Mouse (Mus musculus) layer of hippocampus, adult 2 months (tissue): ENCODE measurements around the gene Xpo1. TPM values are rescaled to one million over a fixed set of nuclear protein-coding genes. Genes with fewer than 3 reads are reported as not detected.
"Not testable (repeated sequence)": the region's sequence is repeated elsewhere in the genome, so short reads cannot be mapped to it uniquely, and the experiment has no call there.

ENCODE experiments used
- DNase-seq, 2 experiments: peaks; one replicate each; pipeline ENCODE4 v3.0.0; 2022; ENCODE audit warnings: low spot score in 2 of 2
- H3K27ac ChIP-seq: fragments of 200-600 bp; 2 replicates; pipeline ENCODE4 v1.8.1; 2022
- H3K4me3 ChIP-seq: fragments of 200-600 bp; 2 replicates; pipeline ENCODE4 v1.8.1; 2022; ENCODE audit warnings: mild to moderate bottlenecking
- CTCF ChIP-seq: fragments of 200-600 bp; conservative IDR thresholded peaks from 2 replicates; pipeline ENCODE4 v1.8.1; 2022; ENCODE audit warnings: antibody characterized with exemption, mild to moderate bottlenecking, moderate library complexity
- total RNA-seq, 2 experiments: library from RNA; stranded (reverse); gene quantifications; 2 replicates each; pipeline ENCODE4 v1.2.3; 2021

Xpo1 gene
- total RNA-seq, 2 experiments from 2014 or later = 65.8 to 66.9 TPM

DNA sequence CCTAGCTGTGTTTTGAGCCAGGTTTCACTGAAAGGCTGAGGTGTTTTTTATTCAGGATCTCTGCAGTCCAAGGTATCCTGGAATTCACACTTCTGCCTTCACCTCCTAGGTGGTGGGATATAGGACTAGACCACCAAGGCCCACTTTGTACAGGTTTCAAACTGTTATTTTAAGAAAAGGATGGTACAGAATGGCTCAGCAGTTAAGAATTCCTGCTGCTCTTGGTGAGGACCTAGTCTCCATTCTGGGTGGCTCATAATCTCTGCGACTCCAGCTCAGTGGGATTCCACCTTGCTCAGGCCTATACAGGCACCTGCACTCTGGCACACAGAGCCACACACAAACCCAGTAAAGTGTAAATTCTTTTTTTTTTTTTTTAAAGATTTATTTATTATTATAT lies 3.6 kb downstream of the Xpo1 start:
- H3K27ac ChIP-seq = no peak overlapping the region
- no peak overlapping the region for H3K4me3 ChIP-seq
- DNase-seq = no peak
- no peak for TF ChIP-seq CTCF

DNA sequence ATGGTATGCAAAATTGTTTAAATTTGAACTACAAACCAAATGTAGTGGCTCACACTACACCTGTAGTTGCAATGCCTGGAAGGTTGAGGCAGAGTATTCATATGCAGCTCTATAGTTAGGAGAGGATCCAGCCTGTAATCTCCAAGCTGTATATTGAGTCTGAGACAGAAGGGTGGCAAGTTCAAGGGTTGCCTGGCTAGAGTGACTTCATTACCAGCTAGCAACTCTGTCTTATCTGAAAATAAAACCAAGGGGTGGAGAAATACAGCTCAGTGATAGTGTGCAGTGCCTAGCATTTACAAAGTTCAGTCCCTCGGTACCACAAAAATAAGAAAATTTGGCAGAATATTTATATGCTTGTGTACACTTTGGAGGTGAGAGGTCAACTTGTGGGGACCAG lies 4.3 kb downstream of the Xpo1 start:
- no peak overlapping the region for H3K27ac ChIP-seq
- no peak for TF ChIP-seq CTCF
- H3K4me3 ChIP-seq = no peak overlapping the region
- no peak for DNase-seq

DNA sequence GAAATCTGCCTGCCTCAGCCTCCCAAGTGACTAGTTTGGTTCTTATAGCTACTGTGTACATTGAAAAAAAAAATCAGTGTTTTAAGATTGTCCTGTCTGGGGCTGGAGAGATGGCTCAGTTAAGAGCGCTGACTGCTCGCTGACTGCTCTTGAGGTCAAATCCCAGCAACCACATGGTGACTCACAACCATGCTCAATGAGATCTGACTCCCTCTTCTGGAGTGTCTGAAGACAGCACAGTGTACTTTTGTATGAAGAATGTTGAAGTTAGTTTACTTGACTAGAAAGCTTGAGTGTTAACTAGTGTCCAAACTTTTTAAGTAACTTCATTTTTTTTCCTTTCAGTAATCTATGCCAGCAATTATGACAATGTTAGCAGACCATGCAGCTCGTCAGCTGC lies 5.6 kb downstream of the Xpo1 start:
- TF ChIP-seq CTCF = peak; percentile 57
- DNase-seq = no peak

DNA sequence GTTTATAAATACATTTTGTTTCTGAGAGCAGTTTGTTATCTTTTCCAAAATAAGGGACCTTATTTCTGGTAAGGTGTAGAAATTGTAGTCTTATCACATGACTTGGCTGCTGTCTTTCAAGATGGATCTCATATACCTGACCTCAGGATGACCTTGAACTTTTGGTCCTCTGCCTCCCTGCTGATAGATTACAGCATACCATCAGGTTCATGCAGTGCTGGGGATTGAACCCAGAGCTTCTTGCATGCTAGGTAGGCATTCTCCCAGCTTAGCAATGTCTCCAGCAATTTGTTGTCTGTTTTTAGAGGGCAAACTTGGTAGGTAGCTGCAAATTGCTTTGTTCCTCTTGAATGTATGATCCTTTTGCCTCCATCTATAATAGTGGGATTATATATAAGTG lies 9.1 kb downstream of the Xpo1 start:
- DNase-seq = no peak
- no peak for TF ChIP-seq CTCF
- H3K27ac ChIP-seq = no peak overlapping the region
- H3K4me3 ChIP-seq = no peak overlapping the region

More for the DNA sequence above, 5.6 kb downstream of the Xpo1 start:
- H3K4me3 ChIP-seq = no peak overlapping the region
- H3K27ac ChIP-seq = no peak overlapping the region

DNA sequence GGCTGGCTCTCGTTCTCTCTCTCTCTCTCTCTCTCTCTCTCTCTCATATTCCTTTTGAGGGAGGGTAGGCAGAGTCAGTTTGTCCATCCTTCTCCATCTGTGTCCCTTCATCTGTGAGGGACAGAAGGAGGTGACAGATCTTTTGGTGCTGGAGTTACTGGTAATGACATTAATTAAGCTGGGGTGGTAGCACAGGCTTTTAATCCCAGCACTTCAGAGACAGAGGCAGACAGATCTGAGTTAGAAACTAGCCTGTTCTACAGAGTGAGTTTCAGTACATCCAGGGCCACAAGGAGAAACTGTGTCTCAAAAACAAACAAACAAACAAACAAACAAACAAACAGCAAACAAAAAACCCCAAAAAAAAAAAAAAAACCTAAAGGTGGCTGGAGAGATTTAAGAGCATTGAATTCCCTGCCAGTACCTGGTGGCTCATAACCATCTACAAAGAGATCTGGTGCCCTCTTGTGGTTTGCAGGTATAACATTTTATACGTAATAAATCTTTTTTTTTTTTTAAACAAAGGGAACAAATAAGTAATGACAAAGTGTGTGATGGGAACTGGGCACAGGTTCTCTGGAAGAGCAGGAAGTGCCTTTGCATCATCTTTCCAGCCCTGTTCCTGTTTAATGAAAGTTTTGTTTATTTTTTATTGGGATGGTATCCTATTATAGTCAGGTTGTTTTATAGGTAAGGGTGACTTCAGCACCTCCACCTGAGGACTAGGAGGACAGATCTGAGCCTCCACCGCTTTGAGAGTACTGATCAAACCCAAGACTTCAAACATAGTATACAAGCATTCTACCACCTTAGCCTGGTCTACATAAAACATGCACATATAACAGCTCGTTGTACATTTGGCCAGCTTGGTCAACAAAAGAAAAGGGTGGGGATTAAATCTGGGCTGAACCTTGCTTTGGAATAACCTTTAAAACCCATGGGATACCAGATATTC lies 16.2 kb downstream of the Xpo1 start:
- DNase-seq = peak; percentile 46 to 61
- TF ChIP-seq CTCF = peak; percentile 81
- Histone ChIP-seq H3K4me3 (no peak overlapping the region), H3K27ac (no peak overlapping the region)

DNA sequence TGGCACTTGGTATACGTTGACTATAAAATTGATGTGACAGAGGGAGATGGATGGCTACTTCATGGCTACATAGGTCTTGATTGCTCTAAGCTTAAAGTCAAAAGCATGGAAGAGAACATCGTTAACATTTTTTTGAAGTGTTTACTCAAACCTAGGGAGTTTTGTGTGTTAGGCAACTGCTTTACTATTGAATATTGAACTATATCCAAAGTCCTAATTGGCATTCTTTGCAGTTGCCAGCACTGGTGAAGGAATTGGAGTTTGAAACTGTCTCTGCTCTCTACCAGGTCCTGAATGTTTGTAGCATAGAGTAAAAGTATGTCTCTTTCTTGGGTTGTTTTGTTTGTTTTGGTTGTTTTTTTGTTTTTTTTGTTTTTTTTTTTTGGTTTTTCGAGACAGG lies 19.9 kb downstream of the Xpo1 start:
- Histone ChIP-seq H3K4me3 (no peak overlapping the region), H3K27ac (0 out of 2 replicates have a peak overlapping the region, but pooled peaks have one; percentile 7)
- DNase-seq = no peak
- TF ChIP-seq CTCF = no peak

DNA sequence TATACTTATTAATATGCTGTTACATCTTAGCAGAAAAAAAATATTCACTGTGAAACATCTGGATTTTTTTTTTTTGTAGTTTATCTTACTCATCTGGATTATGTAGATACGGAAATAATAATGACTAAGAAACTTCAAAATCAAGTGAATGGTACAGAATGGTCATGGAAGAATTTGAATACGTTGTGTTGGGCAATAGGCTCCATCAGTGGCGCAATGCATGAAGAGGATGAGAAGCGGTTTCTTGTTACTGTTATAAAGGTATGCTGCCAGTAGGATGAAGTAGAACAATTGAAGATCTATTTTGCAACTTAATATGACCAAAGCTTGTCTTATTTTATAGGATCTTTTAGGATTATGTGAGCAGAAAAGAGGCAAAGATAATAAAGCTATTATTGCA lies 28.6 kb downstream of the Xpo1 start:
- no peak overlapping the region for H3K4me3 ChIP-seq
- DNase-seq = no peak
- no peak overlapping the region for H3K27ac ChIP-seq
- TF ChIP-seq CTCF = no peak

DNA sequence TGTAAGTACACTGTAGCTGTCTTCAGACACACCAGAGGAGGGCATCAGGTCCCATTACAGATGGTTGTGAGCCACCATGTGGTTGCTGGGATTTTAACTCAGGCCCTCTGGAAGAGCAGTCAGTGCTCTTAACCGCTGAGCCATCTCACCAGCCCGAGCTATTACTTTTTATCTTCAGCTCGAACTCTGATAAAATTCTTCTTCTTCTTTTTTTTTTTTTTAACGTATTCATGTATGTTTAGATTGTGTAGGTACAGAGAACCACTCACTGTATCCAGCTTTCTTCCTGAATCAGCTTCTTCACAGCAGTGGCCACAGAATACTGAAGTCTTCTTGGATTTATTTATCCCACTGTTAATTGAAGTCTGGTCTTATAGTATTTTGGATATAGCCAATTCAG lies 33.0 kb downstream of the Xpo1 start:
- not testable (repeated sequence) for H3K4me3 ChIP-seq, DNase-seq, H3K27ac ChIP-seq

DNA sequence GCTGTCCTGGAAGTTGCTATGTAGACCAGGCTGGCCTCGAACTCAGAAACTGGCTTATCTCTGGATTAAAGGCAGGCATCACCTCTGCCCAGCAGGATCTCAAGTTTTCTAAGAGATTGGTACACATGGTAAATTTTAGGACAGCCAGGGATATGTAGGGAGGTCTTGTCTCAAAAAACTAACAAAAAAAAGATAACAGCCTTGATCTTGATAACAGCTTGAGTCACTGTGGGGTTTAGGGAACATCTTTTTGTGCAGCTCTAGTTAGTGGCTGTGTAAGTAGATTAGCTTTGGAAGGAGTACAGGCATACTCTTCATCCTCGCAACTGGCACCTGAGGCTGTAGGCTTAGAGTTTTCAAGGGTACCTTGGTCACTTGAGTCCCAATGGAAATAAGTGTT lies 41.5 kb downstream of the Xpo1 start:
- H3K4me3 ChIP-seq = no peak overlapping the region

DNA sequence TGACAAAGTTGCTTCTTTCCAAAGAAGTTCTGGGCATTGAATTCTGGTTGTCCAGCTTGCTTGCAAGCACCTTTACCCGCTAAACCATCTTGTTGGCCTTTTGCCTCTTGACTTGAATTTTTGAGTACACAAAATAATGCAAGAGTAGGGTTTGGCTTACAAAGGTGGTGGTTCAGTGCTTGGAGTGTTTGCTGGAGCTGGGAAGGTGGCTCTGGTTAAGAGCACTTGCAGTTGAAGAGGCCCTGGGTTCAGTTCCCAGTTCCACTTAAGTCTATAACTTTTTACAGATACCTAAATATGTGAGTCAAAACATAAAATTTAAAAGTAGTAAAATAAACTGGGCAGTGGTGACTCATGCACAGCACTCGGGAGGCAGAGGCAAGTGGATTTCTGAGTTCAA lies 42.5 kb downstream of the Xpo1 start:
- no peak for DNase-seq
- no peak for TF ChIP-seq CTCF
- no peak overlapping the region for H3K27ac ChIP-seq
- H3K4me3 ChIP-seq = no peak overlapping the region

More for the DNA sequence above, 41.5 kb downstream of the Xpo1 start:
- no peak overlapping the region for H3K27ac ChIP-seq
- no peak for DNase-seq
- no peak for TF ChIP-seq CTCF

DNA sequence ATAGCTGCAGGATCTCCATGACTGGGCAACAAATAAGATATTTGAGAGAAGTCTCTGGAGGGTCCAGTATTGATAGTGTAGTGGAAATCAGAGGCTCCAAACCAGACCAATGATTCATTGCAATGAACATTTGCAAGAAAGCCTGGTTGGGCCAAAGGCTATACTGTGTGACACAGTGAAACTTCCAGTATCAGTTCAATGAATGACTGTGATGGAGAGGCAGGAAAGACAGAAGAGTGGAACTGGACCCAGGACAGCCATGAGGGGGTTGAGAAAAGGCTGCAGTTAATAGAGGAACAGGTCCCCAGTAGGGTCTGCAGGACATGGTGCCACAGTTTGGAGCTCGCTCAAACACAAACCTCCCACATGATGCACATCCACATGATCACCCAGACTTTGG lies 44.1 kb downstream of the Xpo1 start:
- no peak overlapping the region for H3K27ac ChIP-seq
- no peak for TF ChIP-seq CTCF
- DNase-seq = no peak
- no peak overlapping the region for H3K4me3 ChIP-seq

DNA sequence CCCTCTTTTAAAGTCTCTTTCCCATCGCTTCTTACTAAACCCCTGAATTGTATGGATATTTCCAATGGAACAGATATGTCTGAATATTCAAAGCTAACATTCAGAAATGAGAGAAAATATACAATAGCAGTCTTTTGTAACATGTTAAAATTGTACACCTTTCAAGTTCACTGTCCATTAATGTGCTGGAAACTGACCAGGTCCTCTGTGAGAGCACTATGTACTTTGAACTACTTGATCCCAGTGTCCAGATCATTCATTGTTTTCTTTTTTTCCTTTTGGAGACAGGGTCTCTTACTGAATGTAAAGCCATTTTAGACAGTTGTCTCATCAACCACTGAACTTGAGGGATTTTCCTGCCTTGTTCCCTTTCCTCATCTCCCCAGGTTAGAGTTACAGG lies 47.3 kb downstream of the Xpo1 start:
- Histone ChIP-seq H3K4me3 (no peak overlapping the region), H3K27ac (no peak overlapping the region)
- no peak for TF ChIP-seq CTCF
- no peak for DNase-seq

DNA sequence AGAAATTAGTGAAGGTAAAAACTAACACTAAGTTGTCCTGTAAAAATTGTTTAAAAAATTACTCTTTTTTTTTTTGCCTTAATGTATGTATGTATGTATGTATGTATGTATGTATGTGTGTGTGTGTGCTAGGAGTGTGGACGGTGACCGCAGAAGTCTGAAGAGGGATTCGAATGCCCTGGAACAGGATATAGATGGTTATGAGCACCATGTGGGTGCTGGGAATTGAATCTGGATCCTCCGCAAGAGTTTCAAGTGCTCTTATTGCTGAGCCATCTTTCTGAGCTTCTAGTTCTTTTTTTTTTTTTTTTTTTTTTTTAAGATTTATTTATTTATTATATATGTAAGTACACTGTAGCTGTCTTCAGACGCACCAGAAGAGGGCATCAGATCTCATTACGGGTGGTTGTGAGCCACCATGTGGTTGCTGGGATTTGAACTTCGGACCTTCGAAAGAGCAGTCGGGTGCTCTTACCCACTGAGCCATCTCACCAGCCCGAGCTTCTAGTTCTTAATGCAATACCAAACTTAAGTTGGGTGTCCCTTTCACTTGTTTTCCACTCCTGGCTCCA lies 49.3 kb downstream of the Xpo1 start:
- TF ChIP-seq CTCF = peak; percentile 46
- peak overlapping the region; percentile 98 for H3K27ac ChIP-seq
- peak overlapping the region; percentile 66 for H3K4me3 ChIP-seq
- DNase-seq = not testable (repeated sequence)
